Mouse (Mus musculus) E14TG2a.4 (cell line): ENCODE measurements around the gene Alkal2.

ENCODE experiments used
- CTCF ChIP-seq: conservative IDR thresholded peaks from 2 replicates; pipeline ENCODE4 v1.5.1; 2014; ENCODE audit warnings: low read length
- NANOG ChIP-seq: IDR thresholded peaks from 2 replicates; pipeline ENCODE4 v1.6.1; 2014; ENCODE audit warnings: borderline replicate concordance, low read length, mixed read lengths
- POU5F1 ChIP-seq: IDR thresholded peaks from 2 replicates; pipeline ENCODE4 v1.6.1; 2014; ENCODE audit warnings: low read length, borderline replicate concordance

GRCm38 (mm10) chr12:30888003-30888402, 3.9 kb downstream of the Alkal2 start:
- TF ChIP-seq CTCF = no peak
- TF ChIP-seq POU5F1 = no peak
- TF ChIP-seq NANOG = no peak
